Mouse (Mus musculus) midbrain, embryonic 13.5 days (tissue): ENCODE measurements around the gene Lrp2. TPM values are rescaled to one million over a fixed set of nuclear protein-coding genes. Genes with fewer than 3 reads are reported as not detected.

Source experiments
- ATAC-seq: fragments of 200-750 bp; cut with Nextera tagmentation; 2 replicates; pipeline ENCODE4 v1.8.0; 2017; ENCODE audit warnings: mild to moderate bottlenecking, moderate TSS enrichment, moderate library complexity
- H3K27ac ChIP-seq: fragments of 300-500 bp; sonication (generic); 2 replicates; pipeline ENCODE4 v1.5.1; 2015; ENCODE audit warnings: inconsistent platforms, mild to moderate bottlenecking, moderate library complexity
- H3K27me3 ChIP-seq: fragments of 300-500 bp; sonication (generic); 2 replicates; pipeline ENCODE4 v1.6.1; 2015; ENCODE audit warnings: mild to moderate bottlenecking, inconsistent platforms
- H3K36me3 ChIP-seq: fragments of 300-500 bp; sonication (generic); 2 replicates; pipeline ENCODE4 v1.6.1; 2015; ENCODE audit warnings: mild to moderate bottlenecking, inconsistent platforms
- H3K4me1 ChIP-seq: fragments of 300-500 bp; sonication (generic); replicated peaks from 2 replicates; pipeline ENCODE4 v1.6.1; 2015; ENCODE audit warnings: inconsistent platforms
- H3K4me2 ChIP-seq: fragments of 300-500 bp; sonication (generic); replicated peaks from 2 replicates; pipeline ENCODE4 v1.6.1; 2015; ENCODE audit warnings: moderate library complexity, mild to moderate bottlenecking, inconsistent platforms
- H3K4me3 ChIP-seq: fragments of 300-500 bp; sonication (generic); replicated peaks from 2 replicates; pipeline ENCODE4 v1.5.1; 2015; ENCODE audit warnings: mild to moderate bottlenecking, inconsistent platforms
- H3K9ac ChIP-seq: fragments of 300-500 bp; sonication (generic); replicated peaks from 2 replicates; pipeline ENCODE4 v1.6.1; 2015; ENCODE audit warnings: mild to moderate bottlenecking, inconsistent platforms
- H3K9me3 ChIP-seq: fragments of 300-500 bp; sonication (generic); 2 replicates; pipeline ENCODE4 v1.6.1; 2016; ENCODE audit warnings: mild to moderate bottlenecking, inconsistent platforms
- WGBS: fragments of 180-500 bp; shearing (Covaris S2); methylation state at CpG from one replicate; pipeline ENCODE4 v1.1.7; 2015; 5-methylcytosine and 5-hydroxymethylcytosine counted together
- polyA plus RNA-seq: library from polyadenylated mRNA; unstranded; fragments of >200 nt; fragmentation: Nextera tagmentation; extraction: Ambion mirVana; gene quantifications from 2 replicates; pipeline ENCODE4 v1.2.1, GENCODE M21; 2015

Lrp2 gene
- polyA plus RNA-seq, 1 experiment from 2014 or later: 3.7 TPM

- Histone ChIP-seq H3K27ac (no peak overlapping the region), H3K4me1 (no peaks in the 10 kb centered on the region), H3K4me3 (no peak overlapping the region), H3K4me2 (no peak overlapping the region), H3K27me3 (no peaks in the 10 kb centered on the region), H3K9me3 (no peaks in the 10 kb centered on the region), H3K36me3 (no peaks in the 10 kb centered on the region), H3K9ac (no peak overlapping the region)
- 88% methylated on average over 3 of the region's 3 CpGs for WGBS
- no peak for ATAC-seq
Observed at GRCm38 (mm10) chr2:69386118-69386871, 199.6 kb downstream of the Lrp2 start.

GRCm38 (mm10) chr2:69382838-69383237, 203.0 kb downstream of the Lrp2 start:
- H3K9me3 ChIP-seq: no peaks in the 10 kb centered on the region
- ATAC-seq: no peak
- no peak overlapping the region for H3K9ac ChIP-seq
- H3K4me3 ChIP-seq: no peak overlapping the region
- 91% methylated on average over 5 of the region's 5 CpGs for WGBS
- H3K27me3 ChIP-seq: no peaks in the 10 kb centered on the region
- no peak overlapping the region for H3K4me2 ChIP-seq
- no peaks in the 10 kb centered on the region for H3K4me1 ChIP-seq
- no peak overlapping the region for H3K27ac ChIP-seq
- no peaks in the 10 kb centered on the region for H3K36me3 ChIP-seq

- no peak overlapping the region for H3K4me3 ChIP-seq
- no peaks in the 10 kb centered on the region for H3K36me3 ChIP-seq
- H3K9me3 ChIP-seq: no peaks in the 10 kb centered on the region
- ATAC-seq: no peak
- no peak overlapping the region for H3K4me2 ChIP-seq
- H3K27ac ChIP-seq: no peak overlapping the region
- no peak overlapping the region for H3K9ac ChIP-seq
- H3K4me1 ChIP-seq: no peaks in the 10 kb centered on the region
- WGBS: 54% methylated on average over 8 of the region's 8 CpGs
- no peaks in the 10 kb centered on the region for H3K27me3 ChIP-seq
Observed at GRCm38 (mm10) chr2:69381740-69382139, 204.1 kb downstream of the Lrp2 start.

GRCm38 (mm10) chr2:69380281-69380680, 205.6 kb downstream of the Lrp2 start, which contains the start of gene Dhrs9:
Gene Dhrs9, plus strand, starts transcription at chr2:69380445.
- Histone ChIP-seq H3K9ac (no peak within 1 kb of the TSS), H3K27me3 (no peaks in the 10 kb centered on the region), H3K4me1 (no peaks in the 10 kb centered on the region), H3K4me3 (no peak within 1 kb of the TSS), H3K36me3 (no peaks in the 10 kb centered on the region), H3K4me2 (no peak within 1 kb of the TSS), H3K27ac (no peak within 1 kb of the TSS), H3K9me3 (no peaks in the 10 kb centered on the region)
- ATAC-seq: no peak
- 91% methylated on average over 13 of the region's 13 CpGs for WGBS

- WGBS: 89% methylated on average over 1 of the region's 1 CpGs
Observed at GRCm38 (mm10) chr2:69379801-69380200, 206.1 kb downstream of the Lrp2 start.

GRCm38 (mm10) chr2:69376780-69377179, 209.1 kb downstream of the Lrp2 start:
- H3K4me2 ChIP-seq: no peak overlapping the region
- H3K36me3 ChIP-seq: no peaks in the 10 kb centered on the region
- H3K4me1 ChIP-seq: no peaks in the 10 kb centered on the region
- no peak overlapping the region for H3K9ac ChIP-seq
- no peak overlapping the region for H3K27ac ChIP-seq
- H3K9me3 ChIP-seq: no peaks in the 10 kb centered on the region
- no peak overlapping the region for H3K4me3 ChIP-seq
- WGBS: 92% methylated on average over 2 of the region's 2 CpGs
- ATAC-seq: no peak
- no peaks in the 10 kb centered on the region for H3K27me3 ChIP-seq

More at GRCm38 (mm10) chr2:69379801-69380200, 206.1 kb downstream of the Lrp2 start:
- no peaks in the 10 kb centered on the region for H3K27me3 ChIP-seq
- H3K9me3 ChIP-seq: no peaks in the 10 kb centered on the region
- no peak overlapping the region for H3K9ac ChIP-seq
- H3K27ac ChIP-seq: no peak overlapping the region
- H3K36me3 ChIP-seq: no peaks in the 10 kb centered on the region
- no peak for ATAC-seq
- no peak overlapping the region for H3K4me3 ChIP-seq
- H3K4me1 ChIP-seq: no peaks in the 10 kb centered on the region
- no peak overlapping the region for H3K4me2 ChIP-seq

Other genes starting within 250 kb of the Lrp2 start
- gene Abcb11, start 243.4 kb downstream of the Lrp2 start, polyA plus RNA-seq: not detected in 2 replicates
- not detected in 2 replicates for gene Dhrs9, start 205.6 kb downstream of the Lrp2 start, polyA plus RNA-seq
- 24.3 and 24.8 TPM in 2 replicates for gene Bbs5, start 61.1 kb upstream of the Lrp2 start, polyA plus RNA-seq
- 0.13 and 0.18 TPM in 2 replicates for gene Klhl41, start 84.1 kb upstream of the Lrp2 start, polyA plus RNA-seq
- 13.2 and 14.8 TPM in 2 replicates for gene Fastkd1, start 127.5 kb upstream of the Lrp2 start, polyA plus RNA-seq
- gene Ppig, start 136.5 kb upstream of the Lrp2 start, polyA plus RNA-seq: 137 and 142 TPM in 2 replicates
- gene Ccdc173, start 203.5 kb upstream of the Lrp2 start, polyA plus RNA-seq: 4.2 and 4.8 TPM in 2 replicates
- 40.8 and 43.6 TPM in 2 replicates for gene Phospho2, start 203.6 kb upstream of the Lrp2 start, polyA plus RNA-seq
- 59.8 and 60.0 TPM in 2 replicates for gene Klhl23, start 235.9 kb upstream of the Lrp2 start, polyA plus RNA-seq